23 mouse cellular contexts compared by ENCODE assay signal in the genomic region with DNA sequence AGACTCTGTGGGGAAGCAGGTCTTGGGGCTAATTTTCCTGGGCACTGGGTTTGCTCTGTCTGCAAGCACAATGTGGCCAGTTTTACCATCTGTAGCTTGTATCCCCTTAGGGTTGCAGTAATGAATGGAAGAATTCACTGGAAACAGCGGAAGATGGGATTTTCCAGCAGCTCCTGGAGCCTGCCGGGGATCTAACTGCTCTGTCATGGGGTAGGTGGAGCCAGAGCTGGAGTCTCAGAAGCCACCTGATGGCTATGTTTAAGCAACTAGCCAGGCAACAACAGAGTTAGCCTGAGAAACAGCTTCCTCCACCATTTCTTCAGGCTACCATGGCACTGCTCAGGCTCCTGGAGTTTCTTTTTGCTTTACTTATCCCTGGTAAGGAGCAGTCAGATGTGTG. TPM values are rescaled to one million over a fixed set of nuclear protein-coding genes. Genes with fewer than 3 reads are reported as not detected.
A peak's percentile ranks its signal among the peaks of the same experiment; 100 is the strongest.
DNase-seq lines count a peak whose midpoint lies in the region; ATAC-seq and TF ChIP-seq lines count a peak whose summit lies in the region.
"Had no signal": no experiment of that assay in that cellular context is flagged by ENCODE, and none has a peak within 500 bp of the region (broad histone marks: within the 10 kb centered on the region; RNA-seq: fewer than 3 reads in every experiment).

A gene (plus strand): TSS at position 301 of the 400 bp plus-strand sequence.

- H3K4me3 ChIP-seq in forebrain, embryonic 13.5 days = no peak within 1 kb of the TSS
- no peak within 1 kb of the TSS for H3K4me3 ChIP-seq in forebrain, embryonic 14.5 days (ENCODE audit: low read depth, low read length)
- H3K4me3 ChIP-seq in stomach, embryonic 14.5 days (ENCODE audit: low read depth, low read length) = no peak within 1 kb of the TSS
- no peak within 1 kb of the TSS for H3K4me3 ChIP-seq in stomach, postnatal 0 days (ENCODE audit: low read depth, low read length)
- no peak within 1 kb of the TSS for H3K4me3 ChIP-seq in limb, embryonic 11.5 days (ENCODE audit: low read depth, low read length)
- H3K4me3 ChIP-seq in hindbrain, postnatal 0 days (ENCODE audit: low read length) = no peak within 1 kb of the TSS
- H3K4me3 ChIP-seq: erythroblast, embryonic 14.5 days; forebrain, embryonic 15.5 days; heart, embryonic 10.5 days; midbrain, embryonic 10.5 days had no signal

- no peaks in the 10 kb centered on the region for H3K9me3 ChIP-seq in forebrain, embryonic 13.5 days (replicated peaks)
- no peaks in the 10 kb centered on the region for H3K9me3 ChIP-seq in forebrain, embryonic 14.5 days (replicated peaks; ENCODE audit: control insufficient read depth, low read length)
- no peaks in the 10 kb centered on the region for H3K9me3 ChIP-seq in stomach, embryonic 14.5 days (ENCODE audit: control insufficient read depth, low read depth, low read length)
- no peaks in the 10 kb centered on the region for H3K9me3 ChIP-seq in stomach, postnatal 0 days (ENCODE audit: control insufficient read depth, low read length)
- no peaks in the 10 kb centered on the region for H3K9me3 ChIP-seq in limb, embryonic 11.5 days (ENCODE audit: control insufficient read depth, low read length)
- H3K9me3 ChIP-seq in hindbrain, postnatal 0 days (ENCODE audit: low read length) = no peaks in the 10 kb centered on the region
- H3K9me3 ChIP-seq: forebrain, embryonic 15.5 days; heart, embryonic 10.5 days; midbrain, embryonic 10.5 days had no signal

- no peaks in the 10 kb centered on the region for H3K4me1 ChIP-seq in forebrain, embryonic 13.5 days
- no peaks in the 10 kb centered on the region for H3K4me1 ChIP-seq in forebrain, embryonic 14.5 days (ENCODE audit: control insufficient read depth, insufficient read depth, low read length)
- H3K4me1 ChIP-seq in stomach, embryonic 14.5 days (ENCODE audit: control insufficient read depth, insufficient read depth, low read length) = no peaks in the 10 kb centered on the region
- H3K4me1 ChIP-seq in stomach, postnatal 0 days (replicated peaks; ENCODE audit: control insufficient read depth, insufficient read depth) = no peaks in the 10 kb centered on the region
- H3K4me1 ChIP-seq in limb, embryonic 11.5 days (ENCODE audit: control insufficient read depth, insufficient read depth, low read length) = peaks cover 3% of the 10 kb centered on the region; the same call in 1 of the 2 replicates
- H3K4me1 ChIP-seq in hindbrain, postnatal 0 days (ENCODE audit: insufficient read depth, low read length) = no peaks in the 10 kb centered on the region
- H3K4me1 ChIP-seq: forebrain, embryonic 15.5 days; midbrain, embryonic 10.5 days had no signal

- peaks cover 4% of the 10 kb centered on the region for H3K27me3 ChIP-seq in forebrain, embryonic 13.5 days
- no peaks in the 10 kb centered on the region for H3K27me3 ChIP-seq in forebrain, embryonic 14.5 days (replicated peaks; ENCODE audit: control insufficient read depth, insufficient read depth, low read length)
- no peaks in the 10 kb centered on the region for H3K27me3 ChIP-seq in stomach, embryonic 14.5 days (ENCODE audit: control insufficient read depth, insufficient read depth, low read length)
- H3K27me3 ChIP-seq in stomach, postnatal 0 days (ENCODE audit: control insufficient read depth, insufficient read depth, low read length) = no peaks in the 10 kb centered on the region
- no peaks in the 10 kb centered on the region for H3K27me3 ChIP-seq in limb, embryonic 11.5 days (ENCODE audit: control insufficient read depth, insufficient read depth, low read length)
- H3K27me3 ChIP-seq in hindbrain, postnatal 0 days (ENCODE audit: insufficient read depth, low read length) = no peaks in the 10 kb centered on the region
- H3K27me3 ChIP-seq: forebrain, embryonic 15.5 days had no signal

- TF ChIP-seq EP300 in stomach, postnatal 0 days (optimal IDR thresholded peaks at IDR 0.05) = no peak

- 0 out of 2 replicates have a peak within 1 kb of the TSS, but pooled peaks have one; percentile 5 for H3K9ac ChIP-seq in forebrain, embryonic 13.5 days
- no peak within 1 kb of the TSS for H3K9ac ChIP-seq in forebrain, embryonic 14.5 days (ENCODE audit: low read length)
- no peak within 1 kb of the TSS for H3K9ac ChIP-seq in stomach, embryonic 14.5 days (replicated peaks; ENCODE audit: low read depth, low read length)
- no peak within 1 kb of the TSS for H3K9ac ChIP-seq in stomach, postnatal 0 days (ENCODE audit: low read length)
- 0 out of 2 replicates have a peak within 1 kb of the TSS, but pooled peaks have one; percentile 7 for H3K9ac ChIP-seq in limb, embryonic 11.5 days (ENCODE audit: low read length)
- H3K9ac ChIP-seq in hindbrain, postnatal 0 days (replicated peaks; ENCODE audit: low read length) = no peak within 1 kb of the TSS
- H3K9ac ChIP-seq: forebrain, embryonic 15.5 days had no signal

- no peak for ATAC-seq in forebrain, embryonic 13.5 days
- ATAC-seq in forebrain, embryonic 14.5 days = no peak
- no peak for ATAC-seq in stomach, embryonic 14.5 days (ENCODE audit: insufficient number of reproducible peaks, insufficient read depth, low FRiP score, low read depth)
- ATAC-seq in stomach, postnatal 0 days (ENCODE audit: low FRiP score, low TSS enrichment) = no peak
- no peak for ATAC-seq in limb, embryonic 11.5 days (ENCODE audit: insufficient number of reproducible peaks, low FRiP score, low TSS enrichment, low read depth)
- ATAC-seq in hindbrain, postnatal 0 days = no peak
- ATAC-seq: forebrain, embryonic 15.5 days had no signal

- H3K36me3 ChIP-seq in forebrain, embryonic 13.5 days (ENCODE audit: poor library complexity, severe bottlenecking) = no peaks in the 10 kb centered on the region
- no peaks in the 10 kb centered on the region for H3K36me3 ChIP-seq in forebrain, embryonic 14.5 days (ENCODE audit: control insufficient read depth, insufficient read depth, low read length)
- H3K36me3 ChIP-seq in stomach, embryonic 14.5 days (ENCODE audit: control insufficient read depth, insufficient read depth, low read length) = no peaks in the 10 kb centered on the region
- H3K36me3 ChIP-seq in stomach, postnatal 0 days (ENCODE audit: control insufficient read depth, insufficient read depth, low read length) = no peaks in the 10 kb centered on the region
- H3K36me3 ChIP-seq in limb, embryonic 11.5 days (ENCODE audit: control insufficient read depth, insufficient read depth, low read length) = no peaks in the 10 kb centered on the region
- no peaks in the 10 kb centered on the region for H3K36me3 ChIP-seq in hindbrain, postnatal 0 days (ENCODE audit: insufficient read depth, low read length)
- H3K36me3 ChIP-seq: forebrain, embryonic 15.5 days; heart, embryonic 10.5 days; midbrain, embryonic 10.5 days had no signal

- H3K4me2 ChIP-seq in forebrain, embryonic 13.5 days = no peak within 1 kb of the TSS
- H3K4me2 ChIP-seq in forebrain, embryonic 14.5 days (ENCODE audit: low read length) = no peak within 1 kb of the TSS
- H3K4me2 ChIP-seq in stomach, embryonic 14.5 days (replicated peaks; ENCODE audit: low read depth, low read length) = no peak within 1 kb of the TSS
- no peak within 1 kb of the TSS for H3K4me2 ChIP-seq in stomach, postnatal 0 days (replicated peaks; ENCODE audit: low read depth)
- H3K4me2 ChIP-seq in limb, embryonic 11.5 days (ENCODE audit: low read depth, severe bottlenecking) = no peak within 1 kb of the TSS
- H3K4me2 ChIP-seq in hindbrain, postnatal 0 days (ENCODE audit: low read depth, low read length) = no peak within 1 kb of the TSS
- H3K4me2 ChIP-seq: forebrain, embryonic 15.5 days; liver, embryonic 11.5 days had no signal

- no peak within 1 kb of the TSS for H3K27ac ChIP-seq in forebrain, embryonic 13.5 days
- no peak within 1 kb of the TSS for H3K27ac ChIP-seq in forebrain, embryonic 14.5 days (ENCODE audit: low read depth, low read length)
- H3K27ac ChIP-seq in stomach, embryonic 14.5 days (ENCODE audit: low read length) = no peak within 1 kb of the TSS
- H3K27ac ChIP-seq in stomach, postnatal 0 days (replicated peaks) = no peak within 1 kb of the TSS
- 0 out of 2 replicates have a peak within 1 kb of the TSS, but pooled peaks have one; percentile 21 for H3K27ac ChIP-seq in limb, embryonic 11.5 days (replicated peaks; ENCODE audit: low read depth, low read length)
- no peak within 1 kb of the TSS for H3K27ac ChIP-seq in hindbrain, postnatal 0 days
- H3K27ac ChIP-seq: forebrain, embryonic 15.5 days; heart, embryonic 10.5 days; midbrain, embryonic 10.5 days had no signal

- 68% methylated on average over 2 of the region's 2 CpGs for WGBS in forebrain, embryonic 13.5 days
- 61% methylated on average over 2 of the region's 2 CpGs for WGBS in forebrain, embryonic 14.5 days
- WGBS in stomach, embryonic 14.5 days = 69% methylated on average over 2 of the region's 2 CpGs
- WGBS in stomach, postnatal 0 days = 68% methylated on average over 2 of the region's 2 CpGs
- WGBS in limb, embryonic 11.5 days = 63% methylated on average over 2 of the region's 2 CpGs
- WGBS in hindbrain, postnatal 0 days = 50% methylated on average over 2 of the region's 2 CpGs

- no peak for TF ChIP-seq CTCF in stomach, postnatal 0 days (IDR thresholded peaks at IDR 0.05; ENCODE audit: low read depth)
- no peak for TF ChIP-seq CTCF in hindbrain, postnatal 0 days (IDR thresholded peaks at IDR 0.05; ENCODE audit: low read depth)

- DNase-seq in forebrain, embryonic 14.5 days (ENCODE audit: low spot score) = no peak
- no peak for DNase-seq in stomach, postnatal 0 days (ENCODE audit: low spot score)
- no peak for DNase-seq in limb, embryonic 11.5 days (ENCODE audit: low spot score)
- no peak for DNase-seq in layer of hippocampus, postnatal 14 days (ENCODE audit: low spot score in 2 of 2)
- DNase-seq in yolk sac, embryonic 10.5 days (ENCODE audit: low spot score) = no peak
- DNase-seq in hindbrain, postnatal 0 days (ENCODE audit: low spot score) = no peak
- DNase-seq: adrenal gland, postnatal 25 days; cerebellum, adult 18-20 months; cerebellum, postnatal 25 days; embryo, embryonic 11 days; gastrocnemius, postnatal 25 days; kidney, adult 9 months; lung, adult 18-20 months; lung, postnatal 36 days; right cerebral cortex, adult 18-20 months had no signal

RNA-seq across cellular contexts. Expression of the gene that starts here (rescaled TPM):
- 0.69 and 1.3 TPM in 2 replicates for polyA plus RNA-seq in forebrain, embryonic 13.5 days (2015; fragmentation: Nextera tagmentation; extraction: Ambion mirVana)
- polyA plus RNA-seq in forebrain, embryonic 14.5 days (2014; fragmentation: Nextera tagmentation; extraction: Ambion mirVana) = 1.2 and 1.5 TPM in 2 replicates
- 19.7 and 23.9 TPM in 2 replicates for polyA plus RNA-seq in stomach, embryonic 14.5 days (2014; fragmentation: Nextera tagmentation; extraction: Ambion mirVana)
- polyA plus RNA-seq in stomach, postnatal 0 days (2015; fragmentation: Nextera tagmentation; extraction: Ambion mirVana) = 1.3 and 2.0 TPM in 2 replicates
- 16.8 and 19.7 TPM in 2 replicates for polyA plus RNA-seq in limb, embryonic 11.5 days (2014; fragmentation: Nextera tagmentation; extraction: Ambion mirVana)
- total RNA-seq in layer of hippocampus, postnatal 14 days (2021) = 1 to 10 TPM; 4.0 TPM
- 1.2 and 1.5 TPM in 2 replicates for total RNA-seq in hindbrain, postnatal 0 days (2014; rRNA removed)
- 0.45 and 0.91 TPM in 2 replicates for polyA plus RNA-seq in hindbrain, postnatal 0 days (2015; fragmentation: Nextera tagmentation; extraction: Ambion mirVana)
- total RNA-seq: monocyte, adult 5-6 weeks had no signal

Comparison
In these comparisons a context has a peak if more than half of its experiments do, and no peak if none do; other contexts are left out.
1. H3K9ac ChIP-seq: peak in forebrain, embryonic 13.5 days (single experiment) and limb, embryonic 11.5 days (single experiment); none in forebrain, embryonic 14.5 days (single experiment), stomach, embryonic 14.5 days (single experiment), stomach, postnatal 0 days (single experiment) and hindbrain, postnatal 0 days (single experiment).